Mouse (Mus musculus) kidney, postnatal 25 days (tissue): ENCODE results near the gene Commd2.

Source experiments
- DNase-seq, 2 experiments: peaks; one replicate each; pipeline ENCODE4 v3.0.0; 2021; ENCODE audit warnings: mixed read lengths in 2 of 2

Commd2 gene

DNA sequence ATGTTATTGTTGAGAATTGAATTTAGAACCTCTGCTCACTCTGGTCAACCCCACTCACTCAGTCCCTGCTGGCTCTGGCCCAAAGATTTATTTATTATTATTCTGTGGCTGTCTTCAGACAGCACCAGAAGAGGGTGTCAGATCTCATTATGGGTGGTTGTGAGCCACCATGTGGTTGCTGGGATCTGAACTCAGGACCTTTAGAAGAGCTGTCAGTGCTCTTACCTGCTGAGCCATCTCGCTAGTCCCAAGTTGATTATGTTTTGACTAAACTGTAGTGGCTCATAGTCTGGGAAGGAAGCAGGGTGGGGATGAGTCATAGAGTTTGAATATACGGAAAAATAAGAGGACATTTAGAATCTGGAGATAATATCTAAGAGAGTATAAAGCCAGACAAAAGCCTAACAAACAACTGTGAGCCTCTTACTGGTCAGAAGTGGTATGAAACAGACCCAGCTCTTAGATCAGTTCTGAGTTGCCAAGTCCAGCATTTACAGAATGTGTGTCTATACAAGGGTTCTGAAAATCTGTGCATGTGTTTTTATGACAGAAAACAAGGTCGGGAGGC, 39.0 kb downstream of the Commd2 start:
- DNase-seq, result no peak

DNA sequence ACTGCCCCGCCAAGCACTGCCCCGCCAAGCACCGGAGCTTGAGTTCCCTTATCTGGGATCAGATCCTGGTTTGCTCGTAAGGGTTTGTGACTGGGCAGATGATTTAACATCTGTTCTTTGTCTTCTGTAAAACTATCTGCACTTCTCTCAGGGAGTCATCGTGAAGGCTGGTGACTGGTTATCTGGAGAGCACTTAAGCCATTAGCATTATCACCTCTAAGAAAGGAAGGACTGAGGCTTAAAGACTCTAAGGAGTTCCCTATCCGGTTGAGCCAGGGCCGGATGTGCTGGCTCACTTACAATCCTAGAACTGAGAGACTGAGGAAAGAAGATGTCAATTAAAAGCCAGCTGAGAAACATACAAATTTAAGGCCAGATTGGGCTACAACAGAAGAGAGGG, 39.7 kb downstream of the Commd2 start:
- DNase-seq, result no peak

DNA sequence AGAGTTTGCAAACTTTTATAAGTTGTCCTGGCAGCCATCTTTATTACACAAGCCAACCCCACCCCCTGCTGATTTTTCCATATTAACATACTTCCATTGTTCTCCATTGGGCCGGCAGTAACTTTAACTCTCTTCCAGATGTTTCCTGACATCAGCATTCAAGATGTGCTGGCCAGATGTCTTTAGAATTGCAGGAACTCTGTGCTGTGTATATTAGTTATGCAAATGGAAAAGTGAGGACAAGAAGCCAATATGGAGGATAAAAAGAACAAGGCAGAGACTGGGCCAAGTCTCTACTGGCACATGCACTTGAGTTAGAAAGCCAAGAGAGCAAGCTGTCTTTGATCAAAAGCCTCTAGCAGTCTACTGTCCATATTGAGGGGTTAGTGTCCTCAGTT, 46.9 kb downstream of the Commd2 start:
- no peak for DNase-seq

DNA sequence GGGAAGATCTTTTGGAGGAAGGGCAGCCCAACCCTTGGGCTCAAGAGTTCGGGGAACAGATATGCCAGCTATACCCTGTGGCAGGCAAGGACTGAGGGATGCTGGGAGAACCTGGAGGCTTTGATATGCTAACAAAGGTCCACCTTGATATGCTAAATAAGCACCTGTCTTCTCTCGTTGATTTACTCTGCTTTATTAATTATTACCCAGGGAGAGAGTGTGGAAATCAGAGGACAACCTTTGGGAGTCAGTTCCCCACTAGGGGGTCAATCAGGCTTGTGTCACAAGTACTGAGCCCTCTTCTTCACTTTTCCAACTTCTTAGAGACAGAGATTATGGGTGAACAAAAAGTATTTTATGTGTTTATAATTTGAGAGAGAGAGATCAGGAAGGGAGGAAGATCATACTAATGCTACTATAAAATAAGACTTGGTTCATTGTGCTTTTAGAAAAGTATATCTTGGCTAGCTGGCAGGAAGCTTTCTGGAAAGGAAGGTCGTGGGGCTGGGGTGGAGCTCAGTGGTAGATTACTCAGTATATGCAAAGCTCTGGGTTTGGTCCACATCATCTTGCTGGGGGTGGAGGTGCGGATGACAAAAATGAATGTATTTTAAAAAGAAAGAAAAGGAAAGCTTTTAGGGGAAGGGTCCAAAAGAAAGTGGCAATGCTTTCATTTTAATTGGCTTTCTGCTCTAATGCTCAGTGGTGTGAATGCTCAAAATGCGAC, 47.5 kb downstream of the Commd2 start:
- DNase-seq, result peak in 1 of 2 experiments; percentile 5

GRCm38 (mm10) chr3:57602610-57603009, 48.9 kb downstream of the Commd2 start:
- no peak for DNase-seq

DNA sequence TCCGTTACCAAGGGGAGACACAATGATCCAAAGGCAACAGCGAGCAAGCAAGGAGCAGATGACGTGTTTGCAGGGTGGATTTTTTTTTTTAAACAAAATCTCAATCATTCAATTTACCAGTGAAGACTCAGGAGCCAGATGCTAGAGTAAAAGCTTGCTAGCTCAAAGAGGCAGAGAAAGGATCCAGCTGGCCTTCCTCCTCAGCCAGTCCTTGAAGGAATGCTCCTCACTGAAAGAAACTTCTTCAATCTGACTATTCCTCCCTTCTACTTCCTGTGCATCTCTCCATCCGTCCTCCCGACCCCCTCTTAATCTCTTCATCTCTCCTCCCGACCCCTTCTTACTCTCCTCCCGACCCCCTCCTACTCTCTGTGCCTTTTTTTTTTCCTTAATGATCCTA, 54.9 kb downstream of the Commd2 start:
- no peak for DNase-seq

DNA sequence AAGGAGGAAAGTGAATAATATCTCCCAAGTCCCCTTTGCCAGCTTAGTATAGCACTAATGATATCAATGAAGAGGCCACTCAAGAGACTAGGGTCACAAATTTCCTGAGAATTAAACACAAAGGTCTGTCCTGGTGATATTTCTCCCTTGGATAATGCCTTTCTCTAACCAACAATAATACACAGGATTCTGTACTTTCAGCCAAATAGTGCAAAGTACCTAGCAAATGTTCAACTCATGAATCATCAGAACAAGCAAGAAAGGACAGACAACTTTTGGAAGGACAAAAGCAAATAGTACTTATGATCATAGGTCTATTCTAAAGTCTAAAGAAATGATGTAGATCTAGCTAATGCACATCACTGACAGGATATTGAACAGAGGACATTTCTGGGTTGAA, 56.0 kb downstream of the Commd2 start:
- no peak for DNase-seq
